Mouse (Mus musculus) testis, adult 2 months (tissue): ENCODE data around the gene Osm.

Experiments used
- CTCF ChIP-seq: fragments of 200-500 bp; IDR thresholded peaks from 2 replicates; pipeline ENCODE4 v1.5.1; 2012; ENCODE audit warnings: low read depth, mild to moderate bottlenecking, inconsistent platforms, low read length, moderate library complexity; ENCODE audit not compliant: control insufficient read depth, insufficient read depth, insufficient replicate concordance
- POLR2A ChIP-seq: fragments of 200-500 bp; IDR thresholded peaks from 2 replicates; pipeline ENCODE4 v1.6.1; 2012; ENCODE audit warnings: low read depth, mild to moderate bottlenecking, inconsistent platforms, low read length, moderate library complexity; ENCODE audit not compliant: control insufficient read depth

DNA sequence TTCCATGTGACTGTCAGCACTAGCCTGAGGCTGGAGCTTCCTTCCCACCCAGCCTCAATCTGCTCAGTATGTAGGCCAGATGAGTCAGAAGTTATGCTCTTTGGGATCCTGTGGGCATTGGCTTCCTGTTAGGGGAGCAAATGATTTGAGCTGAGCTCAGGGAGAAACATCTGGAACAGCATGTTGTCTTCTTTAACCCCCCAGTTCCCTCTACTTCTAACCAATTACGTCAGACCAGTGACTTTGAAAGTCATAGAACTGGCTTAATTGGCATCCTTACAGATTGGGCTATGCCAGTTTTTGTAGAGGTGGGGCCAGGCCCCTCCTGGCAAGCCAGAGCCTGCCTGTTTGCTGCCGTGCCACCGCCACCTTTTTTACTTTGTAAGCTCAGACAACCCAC, 45.5 kb upstream of the Osm start:
- TF ChIP-seq CTCF (no peak), POLR2A (no peak)
